In the genomic region with DNA sequence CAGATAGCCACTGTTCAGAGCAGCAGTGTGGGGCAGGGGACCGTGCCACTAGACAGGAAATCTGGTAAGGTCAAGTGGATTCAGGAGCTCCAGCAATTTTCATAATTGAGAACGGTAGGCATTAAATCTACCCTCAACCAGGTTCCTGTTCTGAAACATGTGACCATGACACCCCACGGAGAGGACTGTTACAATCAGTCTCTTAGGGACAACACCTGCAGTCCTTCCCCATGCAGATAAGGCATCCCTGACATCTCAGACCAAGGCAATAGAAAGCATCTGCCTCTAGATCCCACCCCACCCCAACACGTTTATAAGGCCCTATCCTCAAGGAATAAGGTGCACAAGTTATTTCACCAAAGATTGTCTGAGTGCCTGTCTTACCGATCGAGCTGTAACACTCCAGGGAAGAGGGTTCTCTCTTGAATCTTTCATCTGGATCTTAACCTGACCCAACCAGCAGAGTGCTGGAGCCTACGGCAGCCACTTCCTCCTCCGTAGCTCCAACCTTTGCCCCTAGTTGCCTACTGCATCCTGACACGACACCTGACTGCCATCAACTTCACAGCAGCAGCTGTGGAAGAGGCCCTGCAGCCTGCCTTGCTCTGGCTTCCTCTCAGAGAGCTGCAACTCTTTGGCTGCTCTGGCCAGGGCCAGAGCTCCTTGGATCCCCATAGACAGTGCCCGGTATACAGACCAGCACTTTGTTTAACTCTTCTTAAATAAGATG, we compare ENCODE assay signal across 9 mouse cellular contexts. TPM values are rescaled to one million over a fixed set of nuclear protein-coding genes. Genes with fewer than 3 reads are reported as not detected.
DNase-seq lines count a peak whose midpoint lies in the region; ATAC-seq and TF ChIP-seq lines count a peak whose summit lies in the region.
"Had no signal": no experiment of that assay in that cellular context is flagged by ENCODE, and none has a peak within 500 bp of the region (broad histone marks: within the 10 kb centered on the region; RNA-seq: fewer than 3 reads in every experiment).

No protein-coding gene starts in this region.

- H3K9ac ChIP-seq in lung, embryonic 14.5 days: no peak overlapping the region
- H3K9ac ChIP-seq in lung, postnatal 0 days (replicated peaks; ENCODE audit: low read depth): no peak overlapping the region
- H3K9ac ChIP-seq in hindbrain, embryonic 12.5 days: peak overlapping the region; percentile 4; the same call in 1 of the 2 replicates
- no peak overlapping the region for H3K9ac ChIP-seq in midbrain, embryonic 11.5 days (ENCODE audit: low read length)

- H3K4me1 ChIP-seq in lung, embryonic 14.5 days (ENCODE audit: insufficient read depth): 0 out of 2 replicates have a peak, but pooled peaks cover 7% of the 10 kb centered on the region
- H3K4me1 ChIP-seq in lung, postnatal 0 days (ENCODE audit: insufficient read depth, low read depth, low read length): peaks cover 6% of the 10 kb centered on the region; the same call in 1 of the 2 replicates
- peaks cover 37% of the 10 kb centered on the region for H3K4me1 ChIP-seq in hindbrain, embryonic 12.5 days
- peaks cover 2% of the 10 kb centered on the region; the same call in 1 of the 2 replicates for H3K4me1 ChIP-seq in midbrain, embryonic 11.5 days (ENCODE audit: control insufficient read depth, insufficient read depth, low read length)

- no peaks in the 10 kb centered on the region for H3K27me3 ChIP-seq in lung, embryonic 14.5 days (ENCODE audit: insufficient read depth, low read length)
- H3K27me3 ChIP-seq in lung, postnatal 0 days (replicated peaks; ENCODE audit: insufficient read depth, low read length): no peaks in the 10 kb centered on the region
- no peaks in the 10 kb centered on the region for H3K27me3 ChIP-seq in hindbrain, embryonic 12.5 days
- no peaks in the 10 kb centered on the region for H3K27me3 ChIP-seq in midbrain, embryonic 11.5 days (ENCODE audit: control insufficient read depth, insufficient read depth, low read length)

- no peak overlapping the region for H3K4me2 ChIP-seq in lung, embryonic 14.5 days
- no peak overlapping the region for H3K4me2 ChIP-seq in lung, postnatal 0 days (replicated peaks; ENCODE audit: low read depth, low read length)
- H3K4me2 ChIP-seq in hindbrain, embryonic 12.5 days (replicated peaks): no peak overlapping the region
- H3K4me2 ChIP-seq in midbrain, embryonic 11.5 days: no peak overlapping the region

- H3K4me3 ChIP-seq in lung, embryonic 14.5 days (ENCODE audit: low read depth, low read length): no peak overlapping the region
- H3K4me3 ChIP-seq in lung, postnatal 0 days (ENCODE audit: low read depth, low read length): no peak overlapping the region
- no peak overlapping the region for H3K4me3 ChIP-seq in hindbrain, embryonic 12.5 days
- no peak overlapping the region for H3K4me3 ChIP-seq in midbrain, embryonic 11.5 days (ENCODE audit: low read depth, low read length)
- H3K4me3 ChIP-seq: erythroblast, embryonic 14.5 days had no signal

- H3K27ac ChIP-seq in lung, embryonic 14.5 days (ENCODE audit: low read depth): peak overlapping the region; percentile 78
- H3K27ac ChIP-seq in lung, postnatal 0 days (ENCODE audit: low read length): no peak overlapping the region
- H3K27ac ChIP-seq in hindbrain, embryonic 12.5 days: peak overlapping the region; percentile 82
- H3K27ac ChIP-seq in midbrain, embryonic 11.5 days (ENCODE audit: low read depth, low read length): no peak overlapping the region

- no peak for DNase-seq in lung, embryonic 14.5 days
- DNase-seq in lung, postnatal 0 days (ENCODE audit: low spot score): no peak
- peak; percentile 23 for DNase-seq in midbrain, embryonic 11.5 days (ENCODE audit: low spot score, missing footprints)
- DNase-seq in thymus, postnatal 25 days: peak; percentile 58
- no peak for DNase-seq in retina, embryonic 14.5 days (ENCODE audit: low spot score)
- DNase-seq in kidney, postnatal 36 days: no peak

- no peak for TF ChIP-seq CTCF in lung, embryonic 14.5 days (IDR thresholded peaks at IDR 0.05; ENCODE audit: low read depth)
- no peak for TF ChIP-seq CTCF in lung, postnatal 0 days (IDR thresholded peaks at IDR 0.05)

- no peaks in the 10 kb centered on the region for H3K36me3 ChIP-seq in lung, embryonic 14.5 days (ENCODE audit: insufficient read depth)
- H3K36me3 ChIP-seq in lung, postnatal 0 days (ENCODE audit: insufficient read depth, low read length): no peaks in the 10 kb centered on the region
- H3K36me3 ChIP-seq in hindbrain, embryonic 12.5 days: no peaks in the 10 kb centered on the region
- H3K36me3 ChIP-seq in midbrain, embryonic 11.5 days (ENCODE audit: control insufficient read depth, insufficient read depth, low read length): no peaks in the 10 kb centered on the region

- no peaks in the 10 kb centered on the region for H3K9me3 ChIP-seq in lung, embryonic 14.5 days (ENCODE audit: low read depth, low read length)
- H3K9me3 ChIP-seq in lung, postnatal 0 days (ENCODE audit: low read length): no peaks in the 10 kb centered on the region
- H3K9me3 ChIP-seq in hindbrain, embryonic 12.5 days (replicated peaks): no peaks in the 10 kb centered on the region
- H3K9me3 ChIP-seq in midbrain, embryonic 11.5 days (ENCODE audit: control insufficient read depth, low read length): no peaks in the 10 kb centered on the region

- no peak for ATAC-seq in lung, embryonic 14.5 days (ENCODE audit: insufficient read depth)
- ATAC-seq in lung, postnatal 0 days: no peak
- ATAC-seq in hindbrain, embryonic 12.5 days (ENCODE audit: low FRiP score): no peak
- ATAC-seq in midbrain, embryonic 11.5 days (ENCODE audit: low FRiP score): no peak
- no peak for ATAC-seq in erythroblast, adult 5-6 weeks (replicated peaks; ENCODE audit: low FRiP score, poor library complexity, severe bottlenecking)

- 44% methylated on average over 10 of the region's 10 CpGs for WGBS in lung, embryonic 14.5 days
- WGBS in lung, postnatal 0 days: 44% methylated on average over 10 of the region's 10 CpGs
- 75% methylated on average over 10 of the region's 10 CpGs for WGBS in hindbrain, embryonic 12.5 days
- WGBS in midbrain, embryonic 11.5 days: 77% methylated on average over 10 of the region's 10 CpGs

- no peak for TF ChIP-seq EP300 in lung, postnatal 0 days (IDR thresholded peaks at IDR 0.05)

RNA-seq across cellular contexts. Expression of a gene that starts 50.2 kb away (rescaled TPM):
- 19.8 and 20.6 TPM in 2 replicates for polyA plus RNA-seq in lung, embryonic 14.5 days (2014; fragmentation: Nextera tagmentation; extraction: Ambion mirVana)
- polyA plus RNA-seq in lung, postnatal 0 days (2015; fragmentation: Nextera tagmentation; extraction: Ambion mirVana): 19.1 and 19.7 TPM in 2 replicates
- polyA plus RNA-seq in hindbrain, embryonic 12.5 days (2016; fragmentation: Nextera tagmentation; extraction: Ambion mirVana): 40.8 and 45.4 TPM in 2 replicates
- 12.1 and 12.8 TPM in 2 replicates for polyA plus RNA-seq in midbrain, embryonic 11.5 days (2014; fragmentation: Nextera tagmentation; extraction: Ambion mirVana)
- total RNA-seq in erythroblast, adult 5-6 weeks (2015; ENCODE audit: low replicate concordance): 2.7 and 4.8 TPM in 2 replicates
- 2.0 and 9.2 TPM in 2 replicates for total RNA-seq in erythroblast, adult 5-6 weeks (2017; ENCODE audit: low replicate concordance)

RNA-seq across cellular contexts. Expression of a gene that starts 50.6 kb away (rescaled TPM):
- polyA plus RNA-seq in lung, embryonic 14.5 days (2014; fragmentation: Nextera tagmentation; extraction: Ambion mirVana): 2.8 and 3.4 TPM in 2 replicates
- 16.8 and 18.0 TPM in 2 replicates for polyA plus RNA-seq in lung, postnatal 0 days (2015; fragmentation: Nextera tagmentation; extraction: Ambion mirVana)
- 5.0 and 6.7 TPM in 2 replicates for polyA plus RNA-seq in hindbrain, embryonic 12.5 days (2016; fragmentation: Nextera tagmentation; extraction: Ambion mirVana)
- 2.0 and 2.4 TPM in 2 replicates for polyA plus RNA-seq in midbrain, embryonic 11.5 days (2014; fragmentation: Nextera tagmentation; extraction: Ambion mirVana)
- total RNA-seq in erythroblast, adult 5-6 weeks (2015; ENCODE audit: low replicate concordance): 1.3 TPM in 1 of 2 replicates, not detected in the other
- total RNA-seq in erythroblast, adult 5-6 weeks (2017; ENCODE audit: low replicate concordance): not detected in 2 replicates
- polyA plus RNA-seq: erythroblast, embryonic 14.5 days had no signal

Comparison
In these comparisons a context has a peak if more than half of its experiments do, and no peak if none do; other contexts are left out.
1. H3K27ac ChIP-seq: peak in lung, embryonic 14.5 days (single experiment) and hindbrain, embryonic 12.5 days (single experiment); none in lung, postnatal 0 days (single experiment) and midbrain, embryonic 11.5 days (single experiment).
2. DNase-seq: peak in midbrain, embryonic 11.5 days (single experiment) and thymus, postnatal 25 days (single experiment); none in lung, embryonic 14.5 days (single experiment), lung, postnatal 0 days (single experiment), retina, embryonic 14.5 days (single experiment) and kidney, postnatal 36 days (0 of 2).